In the genomic region with DNA sequence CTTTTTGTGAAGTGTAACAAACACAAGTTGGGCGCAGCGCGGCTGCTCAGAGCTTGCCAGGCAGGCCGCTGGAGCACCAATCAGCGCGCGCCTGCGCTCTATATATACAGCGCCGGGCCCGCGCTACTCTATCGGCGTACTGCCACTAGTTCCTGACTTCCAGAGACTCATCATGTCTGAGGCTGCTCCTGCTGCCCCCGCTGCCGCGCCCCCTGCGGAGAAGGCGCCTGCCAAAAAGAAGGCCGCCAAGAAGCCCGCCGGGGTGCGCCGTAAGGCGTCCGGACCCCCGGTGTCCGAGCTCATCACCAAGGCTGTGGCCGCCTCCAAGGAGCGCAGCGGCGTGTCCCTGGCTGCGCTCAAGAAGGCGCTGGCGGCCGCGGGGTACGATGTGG, we compare ENCODE assay signal across 8 mouse cellular contexts. TPM values are rescaled to one million over a fixed set of nuclear protein-coding genes. Genes with fewer than 3 reads are reported as not detected.
DNase-seq lines count a peak whose midpoint lies in the region; ATAC-seq and TF ChIP-seq lines count a peak whose summit lies in the region.

A gene (plus strand): TSS at position 132 of the 392 bp plus-strand sequence.

- H3K4me3 ChIP-seq in bone marrow macrophage, adult 2 months (ENCODE audit: insufficient read depth, low read length), result peak within 1 kb of the TSS; percentile 84
- H3K4me3 ChIP-seq in embryonic fibroblast, embryonic 13.5 days (ENCODE audit: insufficient read depth, low read length), result peak within 1 kb of the TSS; percentile 83
- peak within 1 kb of the TSS; percentile 51 for H3K4me3 ChIP-seq in kidney, embryonic 14.5 days (ENCODE audit: low read length)
- H3K4me3 ChIP-seq in limb, embryonic 15.5 days, result peak within 1 kb of the TSS; percentile 57
- H3K4me3 ChIP-seq in midbrain, postnatal 0 days (ENCODE audit: low read depth, low read length), result peak within 1 kb of the TSS; percentile 56

- H3K4me2 ChIP-seq in kidney, embryonic 14.5 days (replicated peaks; ENCODE audit: low read depth, low read length), result peak within 1 kb of the TSS; percentile 72
- H3K4me2 ChIP-seq in limb, embryonic 15.5 days, result peak within 1 kb of the TSS; percentile 93
- H3K4me2 ChIP-seq in midbrain, postnatal 0 days (ENCODE audit: low read depth, low read length, poor library complexity, severe bottlenecking), result peak within 1 kb of the TSS; percentile 99

- H3K27me3 ChIP-seq in kidney, embryonic 14.5 days (ENCODE audit: control insufficient read depth, insufficient read depth, low read length), result no peaks in the 10 kb centered on the region
- no peaks in the 10 kb centered on the region for H3K27me3 ChIP-seq in limb, embryonic 15.5 days
- H3K27me3 ChIP-seq in midbrain, postnatal 0 days (ENCODE audit: insufficient read depth, low read length), result no peaks in the 10 kb centered on the region

- no peak for TF ChIP-seq CTCF in bone marrow macrophage, adult 2 months (IDR thresholded peaks at IDR 0.05; ENCODE audit: low read depth, low read length)
- no peak for TF ChIP-seq CTCF in embryonic fibroblast, embryonic 13.5 days (IDR thresholded peaks at IDR 0.05; ENCODE audit: borderline replicate concordance, insufficient read depth, low read length)
- TF ChIP-seq CTCF in midbrain, postnatal 0 days (IDR thresholded peaks at IDR 0.05), result no peak

- peaks cover 5% of the 10 kb centered on the region for H3K4me1 ChIP-seq in bone marrow macrophage, adult 2 months (ENCODE audit: control insufficient read depth, insufficient read depth, low read length)
- peaks cover 4% of the 10 kb centered on the region; the same call in 1 of the 2 replicates for H3K4me1 ChIP-seq in embryonic fibroblast, embryonic 13.5 days (ENCODE audit: control insufficient read depth, insufficient read depth, low read length)
- H3K4me1 ChIP-seq in kidney, embryonic 14.5 days (ENCODE audit: control insufficient read depth, insufficient read depth, low read length), result peaks cover 7% of the 10 kb centered on the region; the same call in 1 of the 2 replicates
- H3K4me1 ChIP-seq in limb, embryonic 15.5 days, result peaks cover 11% of the 10 kb centered on the region; the same call in 1 of the 2 replicates
- H3K4me1 ChIP-seq in midbrain, postnatal 0 days (ENCODE audit: insufficient read depth, low read length), result no peaks in the 10 kb centered on the region

- no peaks in the 10 kb centered on the region for H3K36me3 ChIP-seq in kidney, embryonic 14.5 days (ENCODE audit: control insufficient read depth, insufficient read depth, low read length)
- H3K36me3 ChIP-seq in limb, embryonic 15.5 days, result no peaks in the 10 kb centered on the region
- no peaks in the 10 kb centered on the region for H3K36me3 ChIP-seq in midbrain, postnatal 0 days (ENCODE audit: insufficient read depth, low read length)

- no peaks in the 10 kb centered on the region for H3K9me3 ChIP-seq in kidney, embryonic 14.5 days (ENCODE audit: control insufficient read depth, low read length)
- no peaks in the 10 kb centered on the region for H3K9me3 ChIP-seq in limb, embryonic 15.5 days
- no peaks in the 10 kb centered on the region for H3K9me3 ChIP-seq in midbrain, postnatal 0 days (ENCODE audit: low read length)

- DNase-seq in A20 (ENCODE audit: low read depth, low spot score), result peak; percentile 97
- DNase-seq in heart, adult 9 months (ENCODE audit: low spot score in 2 of 2), result peak; percentile 92 to 96
- DNase-seq in midbrain, postnatal 0 days (ENCODE audit: low spot score), result peak; percentile 93
- DNase-seq in spleen, postnatal 10 days (ENCODE audit: low spot score in 2 of 2), result peak; percentile 96 to 99

- H3K27ac ChIP-seq in bone marrow macrophage, adult 2 months (ENCODE audit: insufficient read depth, low read depth, low read length), result peak within 1 kb of the TSS; percentile 98
- peak within 1 kb of the TSS; percentile 96 for H3K27ac ChIP-seq in embryonic fibroblast, embryonic 13.5 days (ENCODE audit: insufficient read depth, low read length)
- H3K27ac ChIP-seq in kidney, embryonic 14.5 days (ENCODE audit: low read depth, low read length), result peak within 1 kb of the TSS; percentile 99
- H3K27ac ChIP-seq in limb, embryonic 15.5 days, result peak within 1 kb of the TSS; percentile 98
- H3K27ac ChIP-seq in midbrain, postnatal 0 days (ENCODE audit: low read depth, low read length), result peak within 1 kb of the TSS; percentile 78

- ATAC-seq in kidney, embryonic 14.5 days (ENCODE audit: low FRiP score, low TSS enrichment), result peak; percentile 95
- peak; percentile 92 for ATAC-seq in limb, embryonic 15.5 days (ENCODE audit: insufficient number of reproducible peaks, low FRiP score, low TSS enrichment, low read depth)
- peak; percentile 94 for ATAC-seq in midbrain, postnatal 0 days (ENCODE audit: low FRiP score)

- TF ChIP-seq POLR2A in bone marrow macrophage, adult 2 months (IDR thresholded peaks at IDR 0.05; ENCODE audit: borderline replicate concordance, low read depth, low read length), result peak; percentile 98
- peak; percentile 99 for TF ChIP-seq POLR2A in embryonic fibroblast, embryonic 13.5 days (IDR thresholded peaks at IDR 0.05; ENCODE audit: low read depth, low read length)

- H3K9ac ChIP-seq in kidney, embryonic 14.5 days (ENCODE audit: low read depth, low read length), result peak within 1 kb of the TSS; percentile 74
- H3K9ac ChIP-seq in limb, embryonic 15.5 days, result peak within 1 kb of the TSS; percentile 61
- peak within 1 kb of the TSS; percentile 55 for H3K9ac ChIP-seq in midbrain, postnatal 0 days (replicated peaks; ENCODE audit: low read length, poor library complexity, severe bottlenecking)

- WGBS in kidney, embryonic 14.5 days, result under 1% methylated on average over 30 of the region's 38 CpGs
- WGBS in limb, embryonic 15.5 days, result under 1% methylated on average over 38 of the region's 38 CpGs
- under 1% methylated on average over 30 of the region's 38 CpGs for WGBS in midbrain, postnatal 0 days

RNA-seq across cellular contexts. Expression of the gene that starts here (rescaled TPM):
- 75.5 and 80.8 TPM in 2 replicates for polyA plus RNA-seq in bone marrow macrophage, adult 2 months (2012; ENCODE audit: insufficient read depth, insufficient read length, missing spikeins)
- 69.4 and 72.0 TPM in 2 replicates for polyA plus RNA-seq in embryonic fibroblast, embryonic 13.5 days (2011; ENCODE audit: insufficient read length, low read depth, missing spikeins)
- polyA plus RNA-seq in kidney, embryonic 14.5 days (2014; fragmentation: Nextera tagmentation; extraction: Ambion mirVana), result 21.6 and 28.4 TPM in 2 replicates
- 28.0 and 31.1 TPM in 2 replicates for polyA plus RNA-seq in limb, embryonic 15.5 days (2015; fragmentation: Nextera tagmentation; extraction: Ambion mirVana)
- total RNA-seq in midbrain, postnatal 0 days (2014; rRNA removed), result 243 and 275 TPM in 2 replicates
- 26.1 and 26.5 TPM in 2 replicates for polyA plus RNA-seq in midbrain, postnatal 0 days (2015; fragmentation: Nextera tagmentation; extraction: Ambion mirVana)

Comparison
In these comparisons a context has a peak if more than half of its experiments do, and no peak if none do; other contexts are left out.
1. Peak in every context shown above with its lines: DNase-seq, ATAC-seq, H3K4me3 ChIP-seq and H3K27ac ChIP-seq.